35 mouse cellular contexts compared by ENCODE assay signal in genomic region chr17:8546366-8546765, GRCm38 (mm10). TPM values are rescaled to one million over a fixed set of nuclear protein-coding genes. Genes with fewer than 3 reads are reported as not detected.
A peak's percentile ranks its signal among the peaks of the same experiment; 100 is the strongest.
DNase-seq lines count a peak whose midpoint lies in the region; ATAC-seq and TF ChIP-seq lines count a peak whose summit lies in the region.
"Had no signal": no experiment of that assay in that cellular context is flagged by ENCODE, and none has a peak within 500 bp of the region (broad histone marks: within the 10 kb centered on the region; RNA-seq: fewer than 3 reads in every experiment).

No protein-coding gene starts in this region.

- no peaks in the 10 kb centered on the region for H3K4me1 ChIP-seq in intestine, embryonic 16.5 days (ENCODE audit: control insufficient read depth, insufficient read depth, low read length)
- H3K4me1 ChIP-seq in intestine, postnatal 0 days (replicated peaks; ENCODE audit: control insufficient read depth, insufficient read depth, low read length) = no peaks in the 10 kb centered on the region
- H3K4me1 ChIP-seq: heart, embryonic 12.5 days; heart, embryonic 15.5 days; hindbrain, embryonic 10.5 days; hindbrain, embryonic 13.5 days had no signal

- ATAC-seq in intestine, embryonic 16.5 days = peak; percentile 52; the same call in 1 of the 2 replicates
- ATAC-seq in intestine, postnatal 0 days = no peak
- ATAC-seq: activated CD4-positive, CD25-positive, alpha-beta regulatory T cell, adult 4 months; CD4-positive, CD25-positive, alpha-beta regulatory T cell, adult 4 months; forebrain, embryonic 14.5 days; forebrain, postnatal 0 days; hindbrain, embryonic 16.5 days; inflammation-experienced regulatory T-cells, adult 6 months had no signal

- H3K27me3 ChIP-seq in intestine, embryonic 16.5 days (replicated peaks; ENCODE audit: control insufficient read depth, insufficient read depth, low read length) = no peaks in the 10 kb centered on the region
- no peaks in the 10 kb centered on the region for H3K27me3 ChIP-seq in intestine, postnatal 0 days (replicated peaks; ENCODE audit: control insufficient read depth, insufficient read depth, low read length)
- H3K27me3 ChIP-seq: embryonic facial prominence, embryonic 15.5 days; heart, embryonic 15.5 days; hindbrain, embryonic 13.5 days had no signal

- H3K9me3 ChIP-seq in intestine, embryonic 16.5 days (ENCODE audit: control insufficient read depth, low read length) = no peaks in the 10 kb centered on the region
- H3K9me3 ChIP-seq in intestine, postnatal 0 days (ENCODE audit: control insufficient read depth) = no peaks in the 10 kb centered on the region
- H3K9me3 ChIP-seq: embryonic facial prominence, embryonic 12.5 days; embryonic facial prominence, embryonic 15.5 days; heart, embryonic 12.5 days; heart, embryonic 15.5 days; hindbrain, embryonic 10.5 days; hindbrain, embryonic 13.5 days had no signal

- no peak overlapping the region for H3K27ac ChIP-seq in intestine, embryonic 16.5 days (ENCODE audit: low read length)
- H3K27ac ChIP-seq in intestine, postnatal 0 days (ENCODE audit: low read depth, low read length) = no peak overlapping the region
- H3K27ac ChIP-seq: embryonic facial prominence, embryonic 12.5 days; embryonic facial prominence, embryonic 15.5 days; gastrocnemius, adult 2 months; heart, embryonic 15.5 days; hindbrain, embryonic 10.5 days; hindbrain, embryonic 13.5 days had no signal

- H3K36me3 ChIP-seq in intestine, embryonic 16.5 days (ENCODE audit: control insufficient read depth, insufficient read depth, low read length) = no peaks in the 10 kb centered on the region
- H3K36me3 ChIP-seq in intestine, postnatal 0 days (ENCODE audit: control insufficient read depth, insufficient read depth) = no peaks in the 10 kb centered on the region
- H3K36me3 ChIP-seq: embryonic facial prominence, embryonic 12.5 days; embryonic facial prominence, embryonic 15.5 days; heart, embryonic 12.5 days; heart, embryonic 15.5 days; hindbrain, embryonic 10.5 days; hindbrain, embryonic 13.5 days had no signal

- no peak overlapping the region for H3K9ac ChIP-seq in intestine, embryonic 16.5 days (ENCODE audit: low read depth, low read length)
- H3K9ac ChIP-seq in intestine, postnatal 0 days (ENCODE audit: low read depth, low read length) = no peak overlapping the region
- H3K9ac ChIP-seq: embryonic facial prominence, embryonic 12.5 days; embryonic facial prominence, embryonic 15.5 days; forebrain, postnatal 0 days; heart, embryonic 12.5 days; heart, embryonic 15.5 days; hindbrain, embryonic 13.5 days had no signal

- no peak overlapping the region for H3K4me2 ChIP-seq in intestine, embryonic 16.5 days (ENCODE audit: low read depth, low read length)
- H3K4me2 ChIP-seq in intestine, postnatal 0 days (replicated peaks; ENCODE audit: low read depth) = no peak overlapping the region
- H3K4me2 ChIP-seq: embryonic facial prominence, embryonic 12.5 days; embryonic facial prominence, embryonic 15.5 days; heart, embryonic 12.5 days; heart, embryonic 15.5 days; hindbrain, embryonic 13.5 days had no signal

- no peak for TF ChIP-seq CTCF in intestine, postnatal 0 days (IDR thresholded peaks at IDR 0.05; ENCODE audit: low read depth)

- H3K4me3 ChIP-seq in intestine, embryonic 16.5 days (ENCODE audit: low read length) = no peak overlapping the region
- H3K4me3 ChIP-seq in intestine, postnatal 0 days (ENCODE audit: low read depth, low read length) = no peak overlapping the region
- H3K4me3 ChIP-seq: embryonic facial prominence, embryonic 12.5 days; embryonic facial prominence, embryonic 15.5 days; gastrocnemius, adult 2 months; heart, embryonic 12.5 days; heart, embryonic 15.5 days; hindbrain, embryonic 10.5 days; hindbrain, embryonic 13.5 days had no signal

- DNase-seq in adrenal gland, adult 8-10 months = peak; percentile 46
- DNase-seq in adrenal gland, postnatal 25 days = peak; percentile 41
- no peak for DNase-seq in layer of hippocampus, postnatal 25 days (ENCODE audit: extremely low spot score in 1 of 2, low spot score in 1 of 2)
- no peak for DNase-seq in gastrocnemius, postnatal 25 days
- DNase-seq: cerebellum, adult 11-12 months; cerebellum, adult 9-10 months; cerebellum, postnatal 14 days; forebrain, postnatal 0 days; gastrocnemius, adult 2 months; gastrocnemius, postnatal 14 days; heart, adult 18-20 months; heart, postnatal 10 days; heart, postnatal 36 days; kidney, adult 11 months; kidney, adult 9 months had no signal

- WGBS in intestine, embryonic 16.5 days = 67% methylated on average over 9 of the region's 9 CpGs
- 77% methylated on average over 9 of the region's 9 CpGs for WGBS in intestine, postnatal 0 days

RNA-seq across cellular contexts. Expression of gene Gm17087, which starts 20.4 kb away (rescaled TPM):
- polyA plus RNA-seq in intestine, embryonic 16.5 days (2015; fragmentation: Nextera tagmentation; extraction: Ambion mirVana) = not detected in 2 replicates
- not detected in 2 replicates for polyA plus RNA-seq in intestine, postnatal 0 days (2015; fragmentation: Nextera tagmentation; extraction: Ambion mirVana)
- total RNA-seq in adrenal gland, adult 8-10 months (2022) = not detected
- total RNA-seq in adrenal gland, postnatal 25 days (2021) = not detected in 2 replicates
- total RNA-seq in layer of hippocampus, postnatal 25 days (2021) = not detected
- total RNA-seq in gastrocnemius, postnatal 25 days (2021) = not detected
- total RNA-seq: adrenal gland, adult 18-20 months; common myeloid progenitor, adult 5-6 weeks; forebrain, postnatal 0 days; gastrocnemius, adult 2 months; gastrocnemius, postnatal 14 days; heart, adult 18-20 months; heart, postnatal 10 days; heart, postnatal 36 days; MEL had no signal
- polyA plus RNA-seq: C2C12; embryonic facial prominence, embryonic 12.5 days; embryonic facial prominence, embryonic 15.5 days; forebrain, embryonic 11.5 days; forebrain, embryonic 14.5 days; forebrain, postnatal 0 days; frontal cortex, adult 2 months; gonadal fat pad, adult 2 months; heart, embryonic 12.5 days; heart, embryonic 15.5 days; hindbrain, embryonic 10.5 days; hindbrain, embryonic 13.5 days; hindbrain, embryonic 16.5 days had no signal

RNA-seq across cellular contexts. Expression of gene Pde10a, which starts 21.2 kb away (rescaled TPM):
- 0.61 and 1.0 TPM in 2 replicates for polyA plus RNA-seq in intestine, embryonic 16.5 days (2015; fragmentation: Nextera tagmentation; extraction: Ambion mirVana)
- 0.47 and 0.84 TPM in 2 replicates for polyA plus RNA-seq in intestine, postnatal 0 days (2015; fragmentation: Nextera tagmentation; extraction: Ambion mirVana)
- 100 to 1,000 TPM in 1 of 4 experiments, 10 to 100 TPM in 3; 16.9 to 104 (median 44.4) TPM for total RNA-seq in adrenal gland, adult 8-10 months (2022)
- total RNA-seq in adrenal gland, postnatal 25 days (2021) = 16.8 and 31.8 TPM in 2 replicates
- total RNA-seq in layer of hippocampus, postnatal 25 days (2021) = 10 to 100 TPM; 55.2 to 64.0 TPM
- 1 to 10 TPM; 3.5 to 7.9 TPM for total RNA-seq in gastrocnemius, postnatal 25 days (2021)
- polyA plus RNA-seq: activated CD4-positive, CD25-positive, alpha-beta regulatory T cell, adult 4 months; inflammation-experienced regulatory T-cells, adult 6 months had no signal

Comparison
In these comparisons a context has a peak if more than half of its experiments do, and no peak if none do; other contexts are left out.
1. DNase-seq: peak in adrenal gland, adult 8-10 months (single experiment) and adrenal gland, postnatal 25 days (single experiment); none in layer of hippocampus, postnatal 25 days (0 of 2) and gastrocnemius, postnatal 25 days (single experiment).